Mouse (Mus musculus) hematopoietic stem cell, adult 5-6 weeks (primary cell): ENCODE measurements around the gene Slc22a23. TPM values are rescaled to one million over a fixed set of nuclear protein-coding genes. Genes with fewer than 3 reads are reported as not detected.
A peak's percentile ranks its signal among the peaks of the same experiment; 100 is the strongest.

Experiments
- ATAC-seq, 2 experiments: fragments of 125-278 bp in 1 of 2; replicated peaks in 1 of 2; 2 replicates each; pipeline ENCODE4 v1.8.0; 2016 to 2017; ENCODE audit warnings: inconsistent platforms in 2 of 2, mild to moderate bottlenecking in 2 of 2, moderate number of reproducible peaks in 2 of 2, low read depth in 1 of 2, moderate TSS enrichment in 1 of 2; ENCODE audit not compliant: low FRiP score in 2 of 2, poor library complexity in 2 of 2, severe bottlenecking in 2 of 2, insufficient read depth in 1 of 2, low TSS enrichment in 1 of 2
- total RNA-seq: library from RNA; stranded (forward); fragments of 172-1452, 232-1000 nt; gene quantifications from 2 replicates; pipeline ENCODE4 v1.2.3, GENCODE M21; 2017

Gene Slc22a23
- total RNA-seq, 1 experiment from 2014 or later, result 5.1 TPM

DNA sequence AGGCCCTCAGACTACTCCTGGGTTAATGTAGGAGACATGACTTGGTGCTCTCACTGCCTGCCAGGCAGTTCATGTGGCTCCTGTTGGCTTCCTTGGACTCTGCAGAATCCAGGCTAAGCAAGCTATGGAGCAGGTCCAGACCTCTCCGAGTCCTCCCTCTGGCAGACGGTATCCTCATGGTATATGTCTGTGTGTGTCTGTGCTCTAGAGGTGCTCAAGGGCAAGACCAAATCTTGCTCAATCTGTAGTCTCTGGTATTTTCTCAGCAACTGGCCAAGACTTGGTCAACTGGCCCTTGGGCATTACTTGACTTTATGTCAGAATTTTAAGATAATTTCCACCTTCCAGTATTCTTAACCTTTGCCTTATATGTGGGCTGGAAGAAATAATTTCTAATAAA, 159.6 kb downstream of the Slc22a23 start:
- ATAC-seq, result no peak

- peak; percentile 57 to 67 for ATAC-seq
Observed at GRCm38 (mm10) chr13:34181624-34182023, 163.4 kb downstream of the Slc22a23 start.

GRCm38 (mm10) chr13:34174025-34174424, 171.0 kb downstream of the Slc22a23 start:
- no peak for ATAC-seq

DNA sequence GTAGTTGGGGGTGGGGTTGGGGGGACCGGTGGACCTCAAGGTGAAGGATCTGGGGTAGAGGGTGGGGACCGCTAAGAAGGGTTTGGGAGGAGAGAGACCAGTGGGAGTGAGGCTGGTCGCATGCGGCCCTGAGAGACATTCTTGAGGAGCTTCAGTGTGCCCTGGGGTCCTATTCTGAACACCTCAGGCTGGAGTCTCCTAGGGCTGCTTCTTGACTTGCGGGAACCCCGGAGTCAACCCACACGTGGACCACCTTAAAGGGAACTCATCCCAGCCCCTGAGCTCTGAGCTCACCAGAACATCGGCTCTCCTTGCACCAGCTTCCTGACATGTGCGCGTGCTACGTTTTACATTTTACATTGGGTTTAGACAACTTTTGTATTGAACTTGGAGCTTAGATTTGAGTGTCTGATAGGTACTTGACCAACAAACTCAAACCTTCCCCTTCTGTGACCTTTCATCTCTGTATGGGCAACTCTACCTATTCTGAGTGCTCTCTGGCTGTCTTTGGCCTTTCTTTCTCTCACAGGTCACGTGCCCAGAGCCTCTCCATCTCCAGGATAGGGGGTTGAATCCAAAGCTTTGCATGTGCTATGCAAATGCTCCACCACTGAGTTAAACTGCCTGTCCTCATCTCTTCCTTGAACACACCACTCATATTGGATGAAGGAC, 181.5 kb downstream of the Slc22a23 start:
- ATAC-seq, result peak; percentile 11 to 20; a peak in 2 of 4 replicates

DNA sequence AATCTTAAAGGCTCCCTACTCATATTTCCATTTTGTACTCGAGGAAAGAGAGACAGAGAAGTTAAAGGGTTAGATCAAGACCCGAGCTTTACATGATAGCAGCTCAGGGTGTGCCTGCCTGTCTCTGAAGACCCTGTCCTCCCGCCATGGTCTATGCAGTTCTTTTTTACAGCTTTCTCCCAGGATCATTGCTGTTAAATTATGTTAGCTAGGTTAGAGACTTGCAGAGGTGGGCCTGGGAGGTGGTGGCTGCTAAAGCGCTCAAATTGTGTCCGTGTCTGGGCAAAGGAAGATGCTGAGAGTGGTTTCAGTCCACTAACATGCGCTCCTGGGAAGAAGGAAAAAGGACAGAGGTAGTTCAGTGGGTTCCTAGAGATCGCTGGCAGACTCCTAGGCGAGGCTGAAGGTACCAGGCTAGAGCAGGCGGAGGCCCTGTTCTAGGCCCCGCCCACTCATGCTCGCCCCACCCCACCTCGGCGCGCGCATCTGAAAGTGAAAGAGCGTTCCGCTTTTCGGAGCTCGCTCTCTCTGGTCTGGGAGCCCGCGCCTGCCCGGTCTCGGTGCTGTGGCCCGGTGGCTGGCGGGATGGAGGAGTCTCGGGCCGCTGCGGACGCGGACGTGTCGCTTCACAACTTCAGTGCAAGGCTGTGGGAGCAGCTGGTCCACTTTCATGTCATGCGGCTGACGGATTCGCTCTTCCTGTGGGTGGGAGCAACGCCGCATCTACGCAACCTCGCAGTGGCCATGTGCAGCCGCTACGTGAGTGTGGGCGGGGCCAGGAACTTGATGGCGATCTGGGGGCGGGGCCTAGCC, 182.3 kb downstream of the Slc22a23 start, which contains the start of gene Psmg4:
Gene Psmg4, plus strand, starts transcription at position 474 of the 813 bp plus-strand sequence.
- peak; percentile 92 to 96 for ATAC-seq

GRCm38 (mm10) chr13:34159926-34160325, 185.1 kb downstream of the Slc22a23 start:
- ATAC-seq, result no peak

DNA sequence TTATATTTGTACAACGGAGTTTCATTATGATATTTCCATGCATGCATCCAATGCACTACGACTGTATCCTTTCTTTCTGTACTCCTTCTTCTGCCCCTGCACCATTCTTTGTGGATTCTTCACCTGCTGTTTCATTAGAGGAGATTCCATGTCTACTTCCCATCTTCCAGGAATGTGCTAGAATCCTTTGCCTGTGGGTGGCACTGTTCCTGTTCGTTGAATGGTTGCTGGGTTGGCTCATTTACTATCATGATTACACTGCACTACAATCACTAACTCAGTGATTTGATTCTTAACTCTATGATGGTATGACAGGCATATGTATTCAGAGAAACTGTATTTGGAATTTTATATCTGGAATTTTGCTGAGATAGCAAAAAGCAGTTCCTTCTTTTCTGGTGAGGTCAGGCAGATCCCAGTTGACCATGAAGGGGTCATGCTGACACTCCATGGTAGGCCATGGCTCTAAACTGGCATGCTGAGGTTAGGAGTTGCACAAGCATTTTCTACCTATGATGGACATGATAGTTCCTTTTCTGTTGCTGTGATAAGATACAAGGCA, 187.3 kb downstream of the Slc22a23 start:
- ATAC-seq, result no peak

GRCm38 (mm10) chr13:34156840-34157185, 188.2 kb downstream of the Slc22a23 start:
- ATAC-seq, result no peak

- ATAC-seq, result no peak
Observed at GRCm38 (mm10) chr13:34156133-34156839, 188.7 kb downstream of the Slc22a23 start.

DNA sequence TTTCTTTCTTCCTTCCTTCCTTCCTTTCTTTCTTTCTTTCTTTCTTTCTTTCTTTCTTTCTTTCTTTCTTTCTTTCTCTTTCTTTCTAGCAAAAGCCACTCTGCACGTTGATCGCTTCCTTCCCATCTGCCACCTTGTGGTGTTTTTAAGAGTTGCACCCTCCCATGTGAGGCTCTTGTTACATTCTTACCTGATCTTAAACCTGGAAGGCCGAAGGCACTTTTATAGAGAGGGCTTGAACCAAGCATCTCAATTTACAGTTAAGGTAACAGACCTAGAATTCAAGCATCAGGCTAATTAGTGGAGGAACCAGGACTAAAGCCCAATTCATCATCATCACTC, 190.1 kb downstream of the Slc22a23 start:
- 0 out of 4 replicates have a peak, but pooled peaks of 1 of the 2 experiments have one; percentile 35 for ATAC-seq

DNA sequence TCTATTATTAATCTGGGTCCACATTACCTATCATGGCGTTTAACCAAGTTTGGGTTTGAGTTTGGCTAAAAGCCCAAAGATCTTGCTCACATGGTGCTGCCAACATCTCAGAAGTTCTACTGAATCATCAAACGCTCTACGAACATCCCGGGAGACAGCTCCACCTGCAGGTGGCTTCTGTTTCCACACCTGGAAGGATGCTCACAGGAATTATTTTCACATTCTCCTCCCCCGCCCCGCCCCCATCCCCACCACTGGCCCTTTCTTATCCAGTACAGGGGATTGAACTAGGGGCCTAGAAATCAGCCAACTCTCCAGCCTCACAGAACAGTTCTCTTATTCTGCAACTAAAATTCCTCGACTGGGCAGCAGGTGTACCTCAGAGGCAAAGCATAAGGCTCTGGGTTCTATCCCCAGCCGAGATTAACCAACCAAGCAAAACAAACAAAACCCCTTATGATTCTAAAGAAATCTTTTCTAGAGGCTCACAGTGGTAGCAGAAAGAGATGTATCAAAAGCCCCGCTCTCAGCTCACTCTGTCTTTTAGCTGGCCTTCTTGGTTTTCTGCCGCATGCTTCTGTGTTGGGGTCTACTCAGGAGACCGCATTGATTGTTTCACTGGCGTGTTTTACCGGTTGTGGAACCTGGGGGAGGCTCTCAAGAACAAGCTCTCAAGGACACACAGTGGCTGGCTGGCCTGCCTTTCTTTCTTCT, 190.6 kb downstream of the Slc22a23 start:
- peak; percentile 52 to 77 for ATAC-seq

DNA sequence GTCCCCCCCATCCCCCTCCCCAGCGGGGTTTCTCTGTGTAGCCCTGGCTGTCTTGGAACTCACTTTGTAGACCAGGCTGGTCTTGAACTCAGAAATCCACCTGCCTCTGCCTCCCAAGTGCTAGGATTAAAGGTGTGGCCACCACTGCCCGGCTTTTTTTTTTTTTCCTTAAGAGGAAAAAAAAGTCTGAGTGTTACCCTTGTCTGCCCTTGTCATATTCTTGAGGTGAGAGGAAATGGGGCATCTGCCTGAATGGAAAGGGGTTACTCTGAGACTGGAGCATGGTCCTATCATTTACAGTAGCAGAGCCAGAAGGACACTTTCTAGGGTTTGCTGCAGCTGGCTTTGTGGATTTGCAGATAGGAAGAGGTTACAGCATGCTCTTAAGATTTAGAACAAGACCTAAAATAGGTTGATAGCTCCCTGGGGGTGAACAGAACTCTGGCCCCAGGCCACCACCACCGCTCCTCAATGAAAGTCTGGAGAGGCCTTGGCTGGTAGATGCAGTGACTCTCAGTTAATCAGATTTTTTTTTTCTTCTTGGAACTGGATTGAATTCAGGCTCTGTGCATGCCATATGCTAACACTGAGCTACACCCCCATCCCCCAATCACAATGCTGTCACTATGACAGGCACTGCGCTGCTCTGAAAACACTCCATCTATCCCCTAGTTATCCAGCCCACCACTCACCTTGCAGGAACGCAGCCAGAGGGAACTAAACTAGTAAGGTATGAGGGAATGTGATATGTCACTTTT, 191.5 kb downstream of the Slc22a23 start:
- no peak for ATAC-seq

DNA sequence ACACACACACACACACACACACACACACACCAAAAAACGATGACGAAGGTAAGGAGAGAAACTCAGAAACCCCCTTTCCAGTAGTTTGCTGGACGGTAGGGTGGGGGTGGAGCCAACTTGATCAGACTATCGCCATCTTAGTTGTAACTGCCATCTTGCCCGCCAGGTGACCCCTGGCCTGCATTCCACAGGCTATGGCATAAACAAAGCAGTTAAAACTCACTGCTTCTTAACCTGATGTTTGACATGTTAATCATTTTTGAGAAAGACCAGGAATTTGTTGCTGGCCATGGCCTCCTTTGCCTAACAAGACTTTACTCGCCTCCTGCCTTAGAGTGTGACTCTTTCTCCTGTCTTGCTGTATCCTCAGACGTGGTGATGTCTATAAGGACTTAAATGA, 192.3 kb downstream of the Slc22a23 start:
- no peak for ATAC-seq

DNA sequence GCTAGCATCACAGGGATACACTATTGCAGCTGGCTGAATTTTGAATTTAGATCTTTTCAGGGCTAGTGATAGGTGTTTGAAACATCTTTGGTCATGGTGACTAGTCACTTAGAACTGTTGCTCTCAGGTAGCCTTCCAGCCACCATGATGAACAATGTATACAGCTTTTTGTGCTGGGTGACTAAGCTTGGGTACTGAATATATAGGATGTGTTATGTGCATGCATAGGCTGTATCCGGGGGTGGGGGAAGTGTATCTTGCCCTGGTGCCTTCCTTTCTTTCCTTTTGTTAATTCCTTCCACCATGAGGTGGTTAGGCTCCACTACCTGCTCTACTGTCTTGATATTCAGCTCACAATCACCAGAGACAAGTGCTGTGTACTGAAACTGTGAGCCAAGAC, 193.6 kb downstream of the Slc22a23 start:
- ATAC-seq, result no peak

DNA sequence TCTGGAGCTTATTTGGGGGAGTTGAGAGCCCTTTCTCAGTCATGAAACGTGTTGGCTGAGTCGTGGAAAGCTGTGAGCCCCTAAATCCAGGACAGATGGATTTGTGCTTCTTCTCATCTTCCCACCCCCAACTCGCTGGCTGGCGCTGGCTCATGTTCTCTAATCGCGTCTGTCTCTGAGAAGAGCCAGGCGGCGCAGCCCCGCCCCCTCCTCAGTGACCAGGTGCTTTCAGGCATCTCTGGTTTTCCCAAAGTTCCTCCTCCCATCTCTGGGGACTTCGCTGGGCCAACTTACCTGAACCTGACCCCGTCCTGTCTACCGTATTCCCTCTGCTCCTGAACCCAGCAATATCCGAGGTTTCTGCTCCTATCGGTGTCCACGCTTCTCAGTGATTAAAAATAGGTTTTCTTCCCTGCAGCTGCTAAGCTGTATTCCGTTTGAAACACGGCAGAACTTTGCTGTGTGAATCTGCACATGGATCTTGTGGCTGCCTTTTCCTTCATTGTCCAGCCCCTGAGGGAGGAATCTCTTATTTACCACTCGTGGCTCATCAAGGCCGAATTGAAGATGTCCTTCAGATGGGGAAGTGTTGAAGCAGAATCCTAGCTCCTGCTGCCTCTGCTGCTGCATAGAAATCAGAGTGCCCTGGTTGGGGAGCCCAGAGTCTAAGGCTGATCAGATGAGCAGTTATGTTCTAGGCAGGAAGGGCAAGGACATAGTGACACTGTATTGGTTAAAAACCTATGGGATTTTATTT, 194.5 kb downstream of the Slc22a23 start:
- no peak for ATAC-seq
